Mouse (Mus musculus) granulocyte monocyte progenitor cell, adult 5-6 weeks (primary cell): ENCODE results near the gene Cldn6. TPM values are rescaled to one million over a fixed set of nuclear protein-coding genes. Genes with fewer than 3 reads are reported as not detected.

Source experiments
- ATAC-seq: replicated peaks from 2 replicates; pipeline ENCODE4 v1.8.0; 2016; ENCODE audit warnings: mild to moderate bottlenecking, moderate TSS enrichment, inconsistent platforms; ENCODE audit not compliant: poor library complexity, severe bottlenecking
- total RNA-seq, 2 experiments: library from RNA; stranded (forward) in 1 of 2; stranded (reverse) in 1 of 2; fragments of 200-712, 200-1000 nt in 1 of 2; fragments of >200 nt in 1 of 2; fragmentation: Nextera tagmentation in 1 of 2; gene quantifications; 2 replicates each; pipeline ENCODE4 v1.2.3; 2014 to 2017

The Cldn6 gene
- total RNA-seq (2014; fragmentation: Nextera tagmentation) = 0.67 TPM in 1 of 2 replicates, not detected in the other
- not detected in 2 replicates for total RNA-seq (2017)

GRCm38 (mm10) chr17:23679127-23679835 lies at the start of gene Cldn6:
Gene Cldn6 (plus strand): TSS chr17:23679249.
- ATAC-seq = no peak

GRCm38 (mm10) chr17:23630195-23631020 lies 48.6 kb upstream of the Cldn6 start:
- ATAC-seq = peak; percentile 94

GRCm38 (mm10) chr17:23631241-23631640 lies 47.8 kb upstream of the Cldn6 start:
- no peak for ATAC-seq

- peak; percentile 84 for ATAC-seq
These were observed 34.2 kb upstream of the Cldn6 start, which contains the start of gene Mmp25 for GRCm38 (mm10) chr17:23644613-23645495. Gene Mmp25 (minus strand): TSS chr17:23645277.

- ATAC-seq = no peak
These were observed 33.2 kb upstream of the Cldn6 start for GRCm38 (mm10) chr17:23645894-23646293.

GRCm38 (mm10) chr17:23651363-23651762 lies 27.7 kb upstream of the Cldn6 start:
- ATAC-seq = 0 out of 2 replicates have a peak, but pooled peaks have one; percentile 18

- ATAC-seq = peak; percentile 52
These were observed 25.7 kb upstream of the Cldn6 start for GRCm38 (mm10) chr17:23653324-23653723.

- peak; percentile 55 for ATAC-seq
These were observed 25.0 kb upstream of the Cldn6 start for GRCm38 (mm10) chr17:23654001-23654400.

GRCm38 (mm10) chr17:23654410-23654809 lies 24.6 kb upstream of the Cldn6 start:
- peak; percentile 60 for ATAC-seq

- ATAC-seq = no peak
These were observed 20.6 kb upstream of the Cldn6 start for GRCm38 (mm10) chr17:23658450-23658849.

GRCm38 (mm10) chr17:23660117-23660875 lies 18.8 kb upstream of the Cldn6 start, which contains the start of gene Bicdl2:
Gene Bicdl2 (plus strand): TSS chr17:23660506.
- ATAC-seq = 0 out of 2 replicates have a peak, but pooled peaks have one; percentile 18

- ATAC-seq = 0 out of 2 replicates have a peak, but pooled peaks have one; percentile 13
These were observed 18.2 kb upstream of the Cldn6 start for GRCm38 (mm10) chr17:23660876-23661200.

- peak; percentile 26 for ATAC-seq
These were observed 17.5 kb upstream of the Cldn6 start for GRCm38 (mm10) chr17:23661526-23661925.

GRCm38 (mm10) chr17:23664556-23665021 lies 14.5 kb upstream of the Cldn6 start:
- ATAC-seq = peak; percentile 57

GRCm38 (mm10) chr17:23665511-23665910 lies 13.5 kb upstream of the Cldn6 start:
- no peak for ATAC-seq

- no peak for ATAC-seq
These were observed 8.5 kb upstream of the Cldn6 start for GRCm38 (mm10) chr17:23670516-23671074.

- ATAC-seq = no peak
These were observed 7.5 kb upstream of the Cldn6 start for GRCm38 (mm10) chr17:23671519-23671918.

GRCm38 (mm10) chr17:23672761-23673160 lies 6.3 kb upstream of the Cldn6 start:
- ATAC-seq = no peak
